Mouse (Mus musculus): ENCODE data around the gene 2310039H08Rik.

DNA sequence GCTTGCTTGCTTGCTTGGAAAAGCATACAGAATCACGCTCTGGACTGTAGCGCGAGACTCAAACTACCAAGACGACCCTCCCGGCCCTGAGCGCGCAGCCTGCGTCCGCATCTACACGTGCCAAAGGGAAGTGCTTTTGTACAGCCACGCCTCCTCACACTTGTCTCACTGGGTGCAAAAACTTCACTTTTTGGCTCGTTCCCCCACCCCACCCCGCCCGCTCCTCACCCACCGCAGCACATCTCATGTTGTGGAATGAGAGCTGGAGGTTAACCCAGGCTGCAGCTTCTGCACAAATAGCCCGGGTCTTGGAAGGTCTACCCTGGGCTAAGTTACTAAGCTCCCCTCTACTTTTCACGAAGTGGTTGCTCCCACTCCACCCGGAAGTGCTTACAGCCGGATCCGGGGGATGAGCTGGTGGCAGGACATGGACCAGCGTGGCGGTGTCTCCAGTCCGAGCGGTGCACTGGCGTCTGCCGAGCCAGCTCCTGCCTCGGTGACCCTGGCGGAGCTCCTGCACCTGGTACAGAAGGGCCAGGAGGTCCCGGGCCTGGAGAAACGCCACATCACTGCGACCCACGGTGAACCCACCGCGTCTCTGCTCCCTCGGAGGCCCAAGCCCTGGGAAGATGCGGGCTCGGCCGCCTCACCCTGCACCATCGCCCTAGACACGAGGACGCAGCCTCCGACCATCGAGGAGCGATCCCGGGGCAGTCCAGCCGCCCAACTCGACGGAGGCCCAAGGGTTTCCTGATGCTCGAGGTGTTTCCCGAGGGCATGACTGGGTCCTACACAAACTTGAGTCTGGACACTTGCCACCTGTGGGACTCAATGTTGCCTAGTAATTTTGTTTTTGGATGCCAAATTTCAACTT is at the start of gene 2310039H08Rik:
- no peak for TF ChIP-seq CTCF (IDR thresholded peaks at IDR 0.05; ENCODE audit: low read depth)
- TF ChIP-seq EP300 (optimal IDR thresholded peaks at IDR 0.05): no peak
